Mouse (Mus musculus) hindbrain, embryonic 15.5 days (tissue): ENCODE data around the gene Tnr. TPM values are rescaled to one million over a fixed set of nuclear protein-coding genes. Genes with fewer than 3 reads are reported as not detected.
A peak's percentile ranks its signal among the peaks of the same experiment; 100 is the strongest.

ENCODE experiments used
- ATAC-seq: fragments of 200-750 bp; cut with Nextera tagmentation; 2 replicates; pipeline ENCODE4 v1.8.0; 2017; ENCODE audit warnings: low read depth, moderate number of reproducible peaks, moderate TSS enrichment; ENCODE audit not compliant: low FRiP score
- H3K27ac ChIP-seq: fragments of 300-500 bp; sonication (generic); replicated peaks from 2 replicates; pipeline ENCODE4 v1.5.1; 2015; ENCODE audit warnings: mild to moderate bottlenecking, inconsistent platforms
- H3K27me3 ChIP-seq: fragments of 300-500 bp; sonication (generic); 2 replicates; pipeline ENCODE4 v1.6.1; 2015; ENCODE audit warnings: control low read depth, inconsistent platforms
- H3K36me3 ChIP-seq: fragments of 300-500 bp; sonication (generic); 2 replicates; pipeline ENCODE4 v1.6.1; 2015; ENCODE audit warnings: control low read depth, inconsistent platforms
- H3K4me1 ChIP-seq: fragments of 300-500 bp; sonication (generic); replicated peaks from 2 replicates; pipeline ENCODE4 v1.6.1; 2015; ENCODE audit warnings: control low read depth, inconsistent platforms
- H3K4me2 ChIP-seq: fragments of 300-500 bp; sonication (generic); 2 replicates; pipeline ENCODE4 v1.6.1; 2015; ENCODE audit warnings: moderate library complexity, mild to moderate bottlenecking, inconsistent platforms
- H3K4me3 ChIP-seq: fragments of 300-500 bp; sonication (generic); 2 replicates; pipeline ENCODE4 v1.5.1; 2015; ENCODE audit warnings: mild to moderate bottlenecking, inconsistent platforms
- H3K9ac ChIP-seq: fragments of 300-500 bp; sonication (generic); 2 replicates; pipeline ENCODE4 v1.6.1; 2015; ENCODE audit warnings: inconsistent platforms
- H3K9me3 ChIP-seq: fragments of 300-500 bp; sonication (generic); 2 replicates; pipeline ENCODE4 v1.6.1; 2016; ENCODE audit warnings: control low read depth, inconsistent platforms
- WGBS: fragments of 180-500 bp; shearing (Covaris S2); methylation state at CpG from one replicate; pipeline ENCODE4 v1.1.7; 2015; 5-methylcytosine and 5-hydroxymethylcytosine counted together
- polyA plus RNA-seq: library from polyadenylated mRNA; unstranded; fragments of >200 nt; fragmentation: Nextera tagmentation; extraction: Ambion mirVana; gene quantifications from 2 replicates; pipeline ENCODE4 v1.2.1, GENCODE M21; 2015

The Tnr gene
- polyA plus RNA-seq, 1 experiment from 2014 or later = 5.0 TPM

DNA sequence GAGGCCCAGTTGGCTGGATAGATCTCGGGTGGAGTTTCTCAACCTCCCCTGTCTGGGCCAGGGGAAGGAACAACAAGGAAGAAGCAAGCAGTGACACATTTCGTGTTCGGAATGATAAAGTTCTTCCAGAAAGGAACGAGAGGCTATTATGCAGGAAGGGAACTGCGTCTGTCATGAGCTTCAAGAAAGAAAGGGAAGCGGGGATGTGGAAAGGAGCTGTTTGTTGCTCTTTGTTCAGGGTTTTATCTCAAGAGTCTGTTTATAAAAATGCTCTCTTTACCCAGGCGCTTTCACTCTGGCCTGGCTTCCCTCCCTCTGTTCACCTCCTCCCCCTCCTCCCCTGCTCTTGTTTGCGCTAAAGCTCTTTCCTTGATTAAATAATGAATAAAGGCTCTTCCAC is 46.7 kb downstream of the Tnr start:
- H3K4me2 ChIP-seq = no peak overlapping the region
- peaks cover 12% of the 10 kb centered on the region; the same call in 1 of the 2 replicates for H3K4me1 ChIP-seq
- 23% methylated on average over 8 of the region's 8 CpGs for WGBS
- no peaks in the 10 kb centered on the region for H3K27me3 ChIP-seq
- no peak overlapping the region for H3K9ac ChIP-seq
- H3K9me3 ChIP-seq = no peaks in the 10 kb centered on the region
- H3K36me3 ChIP-seq = no peaks in the 10 kb centered on the region
- no peak overlapping the region for H3K4me3 ChIP-seq
- H3K27ac ChIP-seq = no peak overlapping the region
- peak; percentile 63 for ATAC-seq

GRCm38 (mm10) chr1:159570831-159571230 is 47.3 kb downstream of the Tnr start:
- no peak overlapping the region for H3K4me2 ChIP-seq
- H3K4me3 ChIP-seq = no peak overlapping the region
- no peak overlapping the region for H3K27ac ChIP-seq
- no peaks in the 10 kb centered on the region for H3K27me3 ChIP-seq
- H3K36me3 ChIP-seq = no peaks in the 10 kb centered on the region
- H3K9ac ChIP-seq = no peak overlapping the region
- no peaks in the 10 kb centered on the region for H3K9me3 ChIP-seq
- 54% methylated on average over 2 of the region's 2 CpGs for WGBS
- H3K4me1 ChIP-seq = peaks cover 12% of the 10 kb centered on the region; the same call in 1 of the 2 replicates
- no peak for ATAC-seq

- Histone ChIP-seq H3K9ac (no peak overlapping the region), H3K9me3 (no peaks in the 10 kb centered on the region), H3K27me3 (no peaks in the 10 kb centered on the region), H3K4me1 (peaks cover 12% of the 10 kb centered on the region; the same call in 1 of the 2 replicates), H3K36me3 (no peaks in the 10 kb centered on the region), H3K27ac (no peak overlapping the region), H3K4me2 (no peak overlapping the region), H3K4me3 (no peak overlapping the region)
- 92% methylated on average over 3 of the region's 3 CpGs for WGBS
- no peak for ATAC-seq
These were observed 48.4 kb downstream of the Tnr start for GRCm38 (mm10) chr1:159571951-159572350.

DNA sequence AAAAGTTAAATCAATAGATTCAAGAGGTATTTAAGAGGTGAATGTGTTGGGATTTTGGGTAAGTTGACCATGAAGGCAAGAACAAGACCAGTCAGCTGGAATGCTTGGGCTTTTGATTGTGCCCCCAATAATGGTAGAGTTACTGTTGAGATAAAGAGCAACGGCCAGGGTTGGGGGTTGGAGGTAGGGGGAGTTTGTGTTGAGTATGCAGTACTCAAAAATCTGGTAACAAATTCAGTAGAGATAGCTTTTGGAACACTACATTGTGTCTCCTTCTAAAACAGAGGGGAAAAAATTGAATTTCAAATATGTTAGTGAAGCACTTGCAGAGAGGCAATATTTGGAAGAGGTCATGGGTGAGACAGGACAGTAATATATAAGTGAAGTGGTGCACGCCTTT is 49.5 kb downstream of the Tnr start:
- no peak overlapping the region for H3K4me2 ChIP-seq
- no peak for ATAC-seq
- WGBS = 90% methylated on average over 2 of the region's 2 CpGs
- H3K27ac ChIP-seq = no peak overlapping the region
- H3K4me3 ChIP-seq = no peak overlapping the region
- no peak overlapping the region for H3K9ac ChIP-seq
- no peaks in the 10 kb centered on the region for H3K9me3 ChIP-seq
- H3K36me3 ChIP-seq = no peaks in the 10 kb centered on the region
- no peaks in the 10 kb centered on the region for H3K27me3 ChIP-seq
- peaks cover 14% of the 10 kb centered on the region; the same call in 1 of the 2 replicates for H3K4me1 ChIP-seq

DNA sequence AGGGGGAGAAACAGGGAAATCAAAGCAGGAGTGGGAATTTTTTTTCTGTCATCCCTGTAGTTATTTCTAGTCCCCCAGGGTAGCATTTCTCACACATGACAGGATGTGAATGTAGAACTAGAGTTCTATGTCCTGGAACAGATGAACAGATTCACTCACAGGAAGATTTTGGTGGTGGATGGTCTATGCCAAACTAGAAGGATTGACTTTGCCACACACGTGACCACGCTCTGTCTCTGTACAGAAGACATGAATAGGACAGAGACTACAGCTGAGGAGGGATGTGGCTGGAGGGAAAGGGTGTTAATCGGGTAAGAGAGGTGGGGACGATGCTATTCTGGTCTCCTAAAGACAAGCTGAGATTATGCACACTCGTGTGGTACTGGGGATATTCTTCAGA is 51.1 kb downstream of the Tnr start:
- Histone ChIP-seq H3K9ac (no peak overlapping the region), H3K4me2 (no peak overlapping the region), H3K4me1 (peaks cover 23% of the 10 kb centered on the region), H3K27me3 (no peaks in the 10 kb centered on the region), H3K4me3 (no peak overlapping the region), H3K36me3 (no peaks in the 10 kb centered on the region), H3K9me3 (no peaks in the 10 kb centered on the region), H3K27ac (no peak overlapping the region)
- no peak for ATAC-seq
- WGBS = 87% methylated on average over 5 of the region's 5 CpGs

DNA sequence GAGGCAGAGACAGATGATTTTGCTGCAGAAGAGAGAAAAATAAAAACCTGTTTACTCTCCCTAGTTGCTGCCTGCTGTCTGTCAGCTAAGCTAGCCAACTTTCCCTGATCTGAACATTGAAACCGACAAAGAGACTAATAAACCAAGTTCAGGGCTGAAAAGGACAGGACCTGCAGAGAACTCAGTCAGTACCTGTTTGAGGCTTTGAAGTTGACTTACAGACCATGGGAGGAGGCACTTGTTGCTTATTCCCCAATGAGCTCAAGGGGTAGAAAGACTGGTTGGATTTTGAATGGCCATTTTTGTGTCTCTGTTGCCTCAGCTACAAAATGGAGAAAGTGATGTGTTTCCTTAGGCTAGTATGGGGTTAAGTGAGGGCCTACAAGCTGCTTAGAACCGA is 52.7 kb downstream of the Tnr start:
- Histone ChIP-seq H3K27ac (no peak overlapping the region), H3K36me3 (no peaks in the 10 kb centered on the region), H3K4me2 (no peak overlapping the region), H3K27me3 (no peaks in the 10 kb centered on the region), H3K4me3 (no peak overlapping the region), H3K4me1 (peaks cover 15% of the 10 kb centered on the region; the same call in 1 of the 2 replicates), H3K9me3 (no peaks in the 10 kb centered on the region), H3K9ac (no peak overlapping the region)
- ATAC-seq = no peak
- WGBS = 69% methylated on average over 2 of the region's 2 CpGs

DNA sequence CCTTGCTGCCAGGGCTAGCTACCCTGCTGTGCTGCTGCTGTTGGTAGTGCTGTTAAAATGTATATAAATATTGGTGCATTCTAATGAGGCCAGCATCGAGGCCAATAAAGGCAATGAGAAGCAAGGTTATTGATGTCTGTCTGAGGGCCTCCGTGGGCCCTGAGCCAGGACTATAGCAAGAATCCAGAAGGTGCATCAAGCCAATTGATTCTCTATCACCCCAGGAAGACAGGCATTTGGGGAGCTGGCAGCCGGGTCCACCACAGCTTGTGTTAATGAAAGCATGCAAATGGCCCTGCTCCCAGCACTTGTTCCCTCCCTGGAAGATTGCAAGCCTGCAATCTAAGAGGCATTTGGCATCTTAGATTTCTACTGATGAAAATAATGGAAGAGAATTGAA is 54.8 kb downstream of the Tnr start:
- no peak for ATAC-seq
- H3K9me3 ChIP-seq = no peaks in the 10 kb centered on the region
- 19% methylated on average over 3 of the region's 3 CpGs for WGBS

DNA sequence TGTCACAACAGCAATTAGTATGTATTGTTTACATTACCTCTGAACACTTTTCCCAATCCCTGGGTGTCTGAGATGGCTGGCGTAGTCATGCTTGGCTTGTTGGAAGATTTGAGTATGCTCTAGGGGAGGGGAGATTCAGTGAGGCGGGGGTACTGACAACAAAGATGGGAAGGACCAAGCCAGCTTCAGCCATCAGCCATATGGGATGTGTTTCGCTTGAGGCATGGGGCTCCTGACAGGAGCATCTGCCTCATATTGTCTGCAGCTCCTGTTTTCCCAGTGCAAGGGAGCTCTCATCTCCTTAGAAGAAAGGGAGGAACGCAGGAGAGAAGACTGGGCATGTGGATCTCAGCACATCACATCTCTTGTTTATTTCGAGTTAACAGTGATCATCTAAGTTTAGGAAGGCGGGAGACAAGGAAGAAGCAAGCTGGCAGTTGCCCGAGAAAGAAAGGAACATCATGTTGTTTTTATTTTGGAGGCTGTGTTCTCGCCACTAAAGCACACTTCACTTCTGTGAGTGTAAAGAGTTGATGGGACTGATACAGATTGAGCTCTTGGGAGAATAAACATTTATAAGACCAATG is 56.9 kb downstream of the Tnr start:
- Histone ChIP-seq H3K9ac (no peak overlapping the region), H3K36me3 (no peaks in the 10 kb centered on the region), H3K27ac (no peak overlapping the region), H3K4me3 (no peak overlapping the region), H3K4me2 (no peak overlapping the region), H3K4me1 (peaks cover 15% of the 10 kb centered on the region; the same call in 1 of the 2 replicates), H3K9me3 (no peaks in the 10 kb centered on the region), H3K27me3 (no peaks in the 10 kb centered on the region)
- ATAC-seq = no peak
- WGBS = 73% methylated on average over 8 of the region's 8 CpGs

More for the DNA sequence above, 54.8 kb downstream of the Tnr start:
- Histone ChIP-seq H3K27ac (no peak overlapping the region), H3K4me1 (peaks cover 15% of the 10 kb centered on the region; the same call in 1 of the 2 replicates), H3K9ac (no peak overlapping the region), H3K36me3 (no peaks in the 10 kb centered on the region), H3K27me3 (no peaks in the 10 kb centered on the region), H3K4me3 (no peak overlapping the region), H3K4me2 (no peak overlapping the region)

- H3K36me3 ChIP-seq = no peaks in the 10 kb centered on the region
- H3K9ac ChIP-seq = no peak overlapping the region
- no peaks in the 10 kb centered on the region for H3K27me3 ChIP-seq
- no peaks in the 10 kb centered on the region for H3K9me3 ChIP-seq
- H3K4me3 ChIP-seq = no peak overlapping the region
- H3K4me1 ChIP-seq = peaks cover 6% of the 10 kb centered on the region; the same call in 1 of the 2 replicates
- 58% methylated on average over 4 of the region's 4 CpGs for WGBS
- H3K4me2 ChIP-seq = no peak overlapping the region
- H3K27ac ChIP-seq = no peak overlapping the region
- ATAC-seq = no peak
These were observed 60.3 kb downstream of the Tnr start for GRCm38 (mm10) chr1:159583877-159584276.

DNA sequence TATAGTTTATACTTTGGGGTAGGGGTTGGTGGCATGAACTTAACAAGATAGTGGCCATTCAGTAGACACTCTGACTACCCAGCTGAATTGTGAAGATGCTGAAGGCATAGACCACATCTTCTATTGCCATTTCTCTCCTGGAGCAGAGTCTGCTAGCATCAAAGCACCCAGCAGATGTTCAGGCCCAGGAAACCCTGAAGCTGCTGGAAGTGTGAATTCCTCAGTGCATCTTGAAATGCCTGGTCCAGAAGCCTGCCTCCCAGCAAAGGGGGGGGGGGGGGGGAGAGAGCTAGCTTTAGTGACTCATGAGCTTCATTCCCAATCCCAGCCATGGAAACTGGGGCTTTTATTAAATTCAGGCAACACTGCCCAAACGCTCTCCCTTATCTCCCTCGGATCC is 65.2 kb downstream of the Tnr start:
- H3K9ac ChIP-seq = no peak overlapping the region
- no peaks in the 10 kb centered on the region for H3K9me3 ChIP-seq
- H3K4me2 ChIP-seq = no peak overlapping the region
- peaks cover 5% of the 10 kb centered on the region for H3K4me1 ChIP-seq
- H3K4me3 ChIP-seq = no peak overlapping the region
- no peaks in the 10 kb centered on the region for H3K27me3 ChIP-seq
- no peak for ATAC-seq
- WGBS = 76% methylated on average over 2 of the region's 2 CpGs
- no peak overlapping the region for H3K27ac ChIP-seq
- H3K36me3 ChIP-seq = no peaks in the 10 kb centered on the region

DNA sequence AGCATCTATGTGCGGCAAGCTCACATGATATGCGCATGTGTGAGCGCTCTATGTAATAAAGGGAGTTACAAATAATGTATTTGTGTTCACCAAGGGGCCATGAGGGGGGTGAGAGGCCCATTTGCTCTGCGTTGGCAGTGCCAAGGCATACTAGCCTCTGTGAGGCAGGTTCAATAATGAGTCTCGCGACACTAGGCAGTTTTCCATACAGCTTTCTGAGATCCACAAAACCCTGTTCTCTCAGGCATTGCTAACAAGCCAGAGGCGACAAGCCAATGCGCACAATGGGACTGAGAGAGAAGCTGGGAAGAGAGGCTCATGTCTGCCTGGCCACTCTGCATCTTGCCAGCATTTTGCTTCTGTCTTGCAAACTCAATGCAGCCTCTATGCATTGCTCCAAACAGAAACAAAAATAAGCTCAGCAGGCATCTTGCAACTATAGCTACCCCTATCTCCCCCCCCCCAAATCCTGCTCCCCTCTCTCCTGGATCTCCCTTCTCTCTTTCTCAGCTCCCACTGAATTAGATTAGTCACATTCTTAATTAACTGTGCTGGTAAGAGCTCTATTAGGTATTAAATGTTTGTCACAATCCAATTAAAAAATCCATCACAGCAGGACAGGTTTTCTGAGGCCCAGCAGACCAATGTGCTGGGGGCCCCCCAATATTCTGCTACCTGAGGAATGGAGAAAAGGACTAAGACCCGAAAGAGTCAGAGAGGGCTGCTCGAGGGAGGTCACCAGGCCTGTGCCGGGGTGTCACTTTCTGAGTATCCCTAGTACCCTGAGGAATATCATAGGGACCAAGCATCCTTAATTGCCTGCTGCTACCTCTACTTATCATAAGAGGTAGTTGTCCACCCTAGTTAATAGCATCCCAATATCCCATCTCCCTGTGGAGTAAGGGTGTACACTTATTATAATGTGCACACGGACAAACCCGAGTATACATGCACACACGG is 70.8 kb downstream of the Tnr start:
- no peak overlapping the region for H3K9ac ChIP-seq
- no peak overlapping the region for H3K4me3 ChIP-seq
- peaks cover 17% of the 10 kb centered on the region for H3K4me1 ChIP-seq
- no peaks in the 10 kb centered on the region for H3K27me3 ChIP-seq
- WGBS = 53% methylated on average over 14 of the region's 14 CpGs
- peak overlapping the region; percentile 65 for H3K27ac ChIP-seq
- no peak overlapping the region; the same call in 1 of the 2 replicates for H3K4me2 ChIP-seq
- H3K9me3 ChIP-seq = no peaks in the 10 kb centered on the region
- no peaks in the 10 kb centered on the region for H3K36me3 ChIP-seq
- peak; percentile 89 for ATAC-seq

GRCm38 (mm10) chr1:159595729-159596128 is 72.2 kb downstream of the Tnr start:
- Histone ChIP-seq H3K27me3 (no peaks in the 10 kb centered on the region), H3K27ac (no peak overlapping the region), H3K4me2 (no peak overlapping the region), H3K36me3 (no peaks in the 10 kb centered on the region), H3K4me1 (peaks cover 17% of the 10 kb centered on the region), H3K9me3 (no peaks in the 10 kb centered on the region), H3K9ac (no peak overlapping the region), H3K4me3 (no peak overlapping the region)
- no peak for ATAC-seq
- 86% methylated on average over 3 of the region's 3 CpGs for WGBS
